Mouse (Mus musculus) megakaryocyte, embryonic 14.5 days (primary cell): Measurements from ENCODE around the gene Cnn1. TPM values are rescaled to one million over a fixed set of nuclear protein-coding genes. Genes with fewer than 3 reads are reported as not detected.

Experiments
- H3K27me3 ChIP-seq: replicated peaks from 2 replicates; pipeline ENCODE3; 2012; ENCODE audit warnings: inconsistent platforms
- H3K36me3 ChIP-seq: replicated peaks from 2 replicates; pipeline ENCODE3; 2012; ENCODE audit warnings: low read length, inconsistent platforms, mixed read lengths
- H3K4me1 ChIP-seq: 2 replicates; pipeline ENCODE4 v1.6.1; 2012; ENCODE audit warnings: inconsistent platforms
- H3K4me3 ChIP-seq: replicated peaks from 2 replicates; pipeline ENCODE3; 2012; ENCODE audit warnings: moderate library complexity, mild to moderate bottlenecking, inconsistent platforms
- H3K9me3 ChIP-seq: 2 replicates; pipeline ENCODE4 v1.6.1; 2012; ENCODE audit warnings: inconsistent platforms
- FLI1 ChIP-seq: IDR thresholded peaks from 2 replicates; pipeline ENCODE4 v1.6.1; 2012; ENCODE audit warnings: low read length, inconsistent platforms, mixed read lengths
- GATA1 ChIP-seq: IDR thresholded peaks from 3 replicates; pipeline ENCODE4 v1.6.1; 2012; ENCODE audit warnings: mixed read lengths, low read length, inconsistent platforms, borderline replicate concordance
- polyA plus RNA-seq: library from polyadenylated mRNA; stranded (reverse); fragments of >175 nt; gene quantifications from 2 replicates; pipeline ENCODE4 v1.2.3, GENCODE M21; 2012; ENCODE audit warnings: low replicate concordance; ENCODE audit not compliant: insufficient read depth

Gene Cnn1
- polyA plus RNA-seq, 1 experiment, result not detected

GRCm38 (mm10) chr9:22150946-22151345 lies 51.9 kb downstream of the Cnn1 start:
- no peak overlapping the region for H3K4me3 ChIP-seq
- no peak for TF ChIP-seq GATA1
- TF ChIP-seq FLI1, result no peak

GRCm38 (mm10) chr9:22153810-22154209 lies 54.8 kb downstream of the Cnn1 start:
- Histone ChIP-seq H3K27me3 (peaks cover 10% of the 10 kb centered on the region), H3K4me3 (no peak overlapping the region), H3K9me3 (peaks cover 6% of the 10 kb centered on the region; the same call in 1 of the 2 replicates), H3K4me1 (peaks cover 25% of the 10 kb centered on the region), H3K36me3 (peaks cover 10% of the 10 kb centered on the region)
- TF ChIP-seq FLI1, result no peak
- no peak for TF ChIP-seq GATA1

More at GRCm38 (mm10) chr9:22150946-22151345, 51.9 kb downstream of the Cnn1 start:
- Histone ChIP-seq H3K36me3 (no peaks in the 10 kb centered on the region), H3K27me3 (peaks cover 13% of the 10 kb centered on the region), H3K9me3 (peaks cover 16% of the 10 kb centered on the region), H3K4me1 (peaks cover 8% of the 10 kb centered on the region)

GRCm38 (mm10) chr9:22155614-22156013 lies 56.6 kb downstream of the Cnn1 start:
- H3K4me3 ChIP-seq, result peak overlapping the region; percentile 78
- TF ChIP-seq FLI1 (no peak), GATA1 (no peak)

GRCm38 (mm10) chr9:22156497-22157245 lies 57.7 kb downstream of the Cnn1 start, which contains the start of gene Pigyl:
Pigyl (plus strand) TSS chr9:22156846.
- Histone ChIP-seq H3K4me1 (peaks cover 25% of the 10 kb centered on the region), H3K4me3 (peak within 1 kb of the TSS; percentile 95), H3K9me3 (peaks cover 4% of the 10 kb centered on the region; the same call in 1 of the 2 replicates), H3K27me3 (peaks cover 9% of the 10 kb centered on the region), H3K36me3 (peaks cover 10% of the 10 kb centered on the region)
- no peak for TF ChIP-seq GATA1
- no peak for TF ChIP-seq FLI1

More at GRCm38 (mm10) chr9:22155614-22156013, 56.6 kb downstream of the Cnn1 start:
- H3K36me3 ChIP-seq, result peaks cover 10% of the 10 kb centered on the region
- H3K27me3 ChIP-seq, result peaks cover 9% of the 10 kb centered on the region
- H3K4me1 ChIP-seq, result peaks cover 25% of the 10 kb centered on the region
- peaks cover 4% of the 10 kb centered on the region; the same call in 1 of the 2 replicates for H3K9me3 ChIP-seq

- Histone ChIP-seq H3K9me3 (peaks cover 3% of the 10 kb centered on the region; the same call in 1 of the 2 replicates), H3K4me3 (peak overlapping the region; percentile 95), H3K4me1 (peaks cover 25% of the 10 kb centered on the region), H3K27me3 (peaks cover 3% of the 10 kb centered on the region), H3K36me3 (peaks cover 10% of the 10 kb centered on the region)
- TF ChIP-seq FLI1, result no peak
- no peak for TF ChIP-seq GATA1
These were observed 58.7 kb downstream of the Cnn1 start for GRCm38 (mm10) chr9:22157516-22158265.

Other genes starting within 250 kb of the Cnn1 start
- 1.1 and 3.0 TPM in 2 replicates for gene Dock6, start 246.6 kb upstream of the Cnn1 start, polyA plus RNA-seq
- gene Rab3d, start 181.0 kb upstream of the Cnn1 start, polyA plus RNA-seq, result 1.7 and 4.9 TPM in 2 replicates
- 0.67 and 4.8 TPM in 2 replicates for gene Ccdc159, start 171.7 kb upstream of the Cnn1 start, polyA plus RNA-seq
- gene Tmem205, start 171.7 kb upstream of the Cnn1 start, polyA plus RNA-seq, result 33.0 and 55.9 TPM in 2 replicates
- gene Plppr2, start 162.2 kb upstream of the Cnn1 start, polyA plus RNA-seq, result 3.1 and 6.4 TPM in 2 replicates
- 3.9 and 5.9 TPM in 2 replicates for gene Swsap1, start 143.5 kb upstream of the Cnn1 start, polyA plus RNA-seq
- 171 and 223 TPM in 2 replicates for gene Epor, start 135.7 kb upstream of the Cnn1 start, polyA plus RNA-seq
- gene Rgl3, start 109.8 kb upstream of the Cnn1 start, polyA plus RNA-seq, result 2.2 and 5.6 TPM in 2 replicates
- gene Ccdc151, start 96.6 kb upstream of the Cnn1 start, polyA plus RNA-seq, result 0.18 TPM in 1 of 2 replicates, not detected in the other
- 194 and 215 TPM in 2 replicates for gene Prkcsh, start 96.4 kb upstream of the Cnn1 start, polyA plus RNA-seq
- gene Elavl3, start 47.2 kb upstream of the Cnn1 start, polyA plus RNA-seq, result 0.21 TPM in 1 of 2 replicates, not detected in the other
- gene Gm49318, start 28.0 kb upstream of the Cnn1 start, polyA plus RNA-seq, result not detected in 2 replicates
- 10.8 and 17.6 TPM in 2 replicates for gene Zfp653, start 27.8 kb upstream of the Cnn1 start, polyA plus RNA-seq
- gene Ecsit, start 13.8 kb upstream of the Cnn1 start, polyA plus RNA-seq, result 7.2 and 16.8 TPM in 2 replicates
- gene Elof1, start 18.0 kb downstream of the Cnn1 start, polyA plus RNA-seq, result 75.4 and 147 TPM in 2 replicates
- gene Acp5, start 36.5 kb downstream of the Cnn1 start, polyA plus RNA-seq, result 7.4 and 23.8 TPM in 2 replicates
- 28.4 TPM in 1 of 2 replicates, not detected in the other for gene Pigyl, start 57.6 kb downstream of the Cnn1 start, polyA plus RNA-seq
- gene Zfp872, start 88.9 kb downstream of the Cnn1 start, polyA plus RNA-seq, result not detected in 2 replicates
- gene Zfp809, start 126.5 kb downstream of the Cnn1 start, polyA plus RNA-seq, result 2.1 and 3.1 TPM in 2 replicates
- 0.18 TPM in 1 of 2 replicates, not detected in the other for gene Zfp599, start 160.7 kb downstream of the Cnn1 start, polyA plus RNA-seq
- gene Zfp810, start 208.4 kb downstream of the Cnn1 start, polyA plus RNA-seq, result 1.2 TPM in 1 of 2 replicates, not detected in the other